Comparison of ENCODE assay signal across 9 mouse cellular contexts in the genomic region with DNA sequence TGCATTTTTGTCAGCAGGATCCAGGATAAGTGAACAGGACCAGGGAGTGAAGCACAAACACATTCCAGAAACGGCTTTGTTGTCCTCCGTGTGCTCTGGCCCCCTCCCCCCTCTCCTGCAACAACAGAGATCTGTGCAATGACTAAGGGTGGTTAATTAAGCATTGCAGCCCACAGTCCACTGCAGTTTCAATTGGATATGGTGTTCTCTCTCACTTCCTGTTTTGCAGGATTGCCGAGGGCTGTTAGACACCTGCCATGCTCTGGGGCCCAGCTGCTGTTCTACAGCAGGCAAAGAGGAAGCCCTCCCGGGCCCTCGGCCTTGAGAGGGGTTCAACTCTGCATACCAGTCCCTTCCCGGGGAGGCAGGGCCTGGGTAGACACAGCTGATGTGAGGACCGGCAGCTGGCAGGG.
DNase-seq lines count a peak whose midpoint lies in the region; TF ChIP-seq lines count a peak whose summit lies in the region.
"Had no signal": no experiment of that assay in that cellular context is flagged by ENCODE, and none has a peak within 500 bp of the region (broad histone marks: within the 10 kb centered on the region; RNA-seq: fewer than 3 reads in every experiment).

No protein-coding gene starts in this region.

- peak; percentile 15 to 18 for DNase-seq in left cerebral cortex, adult 2 months (ENCODE audit: extremely low spot score in 1 of 2, low spot score in 2 of 2)
- no peak for DNase-seq in left cerebral cortex, adult 11 months (ENCODE audit: low spot score)
- peak; percentile 32 for DNase-seq in adrenal gland, postnatal 25 days
- DNase-seq in gastrocnemius, postnatal 25 days = peak; percentile 66
- DNase-seq in layer of hippocampus, postnatal 10 days (ENCODE audit: low spot score in 2 of 2) = peak; percentile 22 to 41
- DNase-seq in mesoderm, embryonic 11.5 days (ENCODE audit: low read depth, low spot score) = peak; percentile 48
- DNase-seq in spleen, postnatal 4 days (ENCODE audit: low spot score in 2 of 2) = peak; percentile 65 to 79
- no peak for DNase-seq in cerebellum, adult 9-10 months

- no peak overlapping the region for H3K27ac ChIP-seq in left cerebral cortex, adult 2 months
- H3K27ac ChIP-seq: heart, embryonic 15.5 days had no signal

- TF ChIP-seq CTCF in left cerebral cortex, adult 2 months (IDR thresholded peaks at IDR 0.05) = no peak

- no peak overlapping the region for H3K4me3 ChIP-seq in left cerebral cortex, adult 2 months
- H3K4me3 ChIP-seq: heart, embryonic 15.5 days had no signal

- intact Hi-C loops in left cerebral cortex, adult 2 months (cut with DNase I) = no loop called here

Comparison
In these comparisons a context has a peak if more than half of its experiments do, and no peak if none do; other contexts are left out.
1. DNase-seq: peak in left cerebral cortex, adult 2 months (2 of 2), adrenal gland, postnatal 25 days (single experiment), gastrocnemius, postnatal 25 days (single experiment), layer of hippocampus, postnatal 10 days (2 of 2), mesoderm, embryonic 11.5 days (single experiment) and spleen, postnatal 4 days (2 of 2); none in left cerebral cortex, adult 11 months (single experiment) and cerebellum, adult 9-10 months (single experiment).